Mouse (Mus musculus): ENCODE data around the gene Cp.
A peak's percentile ranks its signal among the peaks of the same experiment; 100 is the strongest.
"Not testable (repeated sequence)": the region's sequence is repeated elsewhere in the genome, so short reads cannot be mapped to it uniquely, and the experiment has no call there.

Cp gene

GRCm38 (mm10) chr3:19956885-19957284 lies at the start of gene Cp:
Gene Cp (plus strand): TSS chr3:19957054.
- no peak for DNase-seq (ENCODE audit: low spot score in 2 of 2)

DNA sequence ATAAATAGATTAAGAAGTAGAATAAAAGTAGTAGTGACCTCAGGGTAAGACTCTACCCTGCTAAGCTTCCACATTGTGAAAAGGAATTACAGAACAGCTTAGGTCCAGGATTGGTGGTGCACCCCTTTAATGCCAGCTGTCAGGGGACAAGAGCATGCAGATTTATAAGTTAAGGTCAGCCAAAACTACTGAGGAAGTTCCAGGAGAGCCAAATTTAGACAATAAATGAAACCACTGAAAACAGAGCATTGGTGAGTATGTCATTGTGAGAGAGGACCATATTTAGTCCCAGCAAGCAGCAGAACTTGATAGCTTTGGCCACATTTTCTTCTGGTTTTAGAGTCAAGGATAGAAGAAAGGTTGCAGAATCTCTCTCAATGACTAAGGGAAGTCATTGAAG lies 8.3 kb upstream of the Cp start:
- DNase-seq (ENCODE audit: low spot score in 2 of 2) = no peak

DNA sequence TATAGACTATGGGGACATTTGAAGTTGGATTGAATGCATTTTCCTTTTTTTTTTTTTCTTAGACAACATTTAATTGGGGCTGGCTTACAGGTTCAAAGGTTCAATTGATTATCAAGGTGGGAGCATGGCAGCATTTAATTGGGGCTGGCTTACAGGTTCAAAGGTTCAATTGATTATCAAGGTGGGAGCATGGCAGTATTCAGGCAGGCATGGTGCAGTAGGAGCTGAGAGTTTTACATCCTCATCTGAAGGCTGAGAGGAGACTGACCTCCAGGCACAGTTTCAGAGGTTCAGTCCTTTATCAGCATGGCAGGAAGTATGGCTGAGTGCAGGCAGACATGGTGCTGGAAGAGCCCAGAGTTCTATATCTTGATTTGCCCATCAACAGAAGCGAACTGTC lies 7.5 kb upstream of the Cp start:
- not testable (repeated sequence) for DNase-seq (ENCODE audit: low spot score in 2 of 2)

DNA sequence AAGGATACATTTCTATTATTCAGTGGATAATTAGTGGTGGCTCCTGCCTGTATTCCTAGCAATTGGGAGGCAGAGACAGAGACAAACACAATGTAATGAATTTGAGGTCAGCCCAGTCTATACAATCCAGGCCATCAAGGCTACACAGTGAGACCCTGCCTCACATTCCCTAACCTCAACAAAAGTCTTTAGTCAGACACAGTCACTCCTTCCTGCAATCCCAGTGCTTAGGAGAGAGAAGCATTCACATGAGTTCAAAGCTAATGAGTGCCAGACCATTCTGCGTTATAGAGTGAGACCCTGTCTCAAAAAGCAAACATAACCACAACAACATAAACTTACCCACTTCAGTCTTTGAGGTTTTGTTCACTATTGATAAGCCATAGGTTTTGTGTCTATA lies 3.4 kb upstream of the Cp start:
- DNase-seq (ENCODE audit: low spot score in 2 of 2) = no peak

DNA sequence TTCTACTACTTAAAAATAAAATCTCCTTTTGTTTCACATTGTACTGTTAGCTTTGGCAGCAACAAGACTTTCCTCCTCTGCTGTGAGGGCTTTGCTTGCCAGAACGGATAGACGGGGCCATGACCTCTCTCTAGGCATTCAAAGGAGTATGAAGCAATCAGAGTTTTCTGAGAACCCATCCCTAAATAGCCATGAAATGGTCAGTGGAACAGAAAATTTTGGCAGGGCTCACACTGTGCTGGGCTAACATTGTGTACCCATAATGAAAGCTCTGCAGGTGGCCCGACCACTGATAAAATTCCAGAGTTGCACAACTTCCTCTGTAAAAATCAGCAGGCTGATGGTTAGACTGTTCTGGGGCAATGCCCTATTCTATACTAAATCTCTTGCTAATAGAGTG lies 3.0 kb upstream of the Cp start:
- no peak for DNase-seq (ENCODE audit: low spot score in 2 of 2)

- no peak for DNase-seq (ENCODE audit: low spot score in 2 of 2)
Observed at GRCm38 (mm10) chr3:19958031-19958430, 1.2 kb downstream of the Cp start.

DNA sequence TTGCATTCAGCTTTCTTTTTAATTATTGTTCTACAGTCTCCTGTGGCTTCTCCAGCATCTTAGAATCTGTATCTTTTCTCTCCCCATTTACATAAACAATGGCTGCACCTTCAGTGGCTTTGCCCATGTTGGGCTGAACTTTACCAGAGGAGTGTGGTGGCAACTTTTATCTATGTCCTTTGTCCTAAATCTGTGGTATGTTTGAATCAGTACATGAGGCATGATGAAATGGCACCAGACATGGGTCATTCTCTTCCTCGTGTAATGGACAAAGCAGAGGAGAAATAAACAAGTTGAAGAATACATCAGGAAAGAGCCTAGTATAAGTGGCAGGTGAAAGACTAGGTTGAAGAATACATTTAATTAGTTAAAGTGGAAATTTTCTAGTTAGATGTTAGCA lies 2.1 kb downstream of the Cp start:
- DNase-seq (ENCODE audit: low spot score in 2 of 2) = no peak

- no peak for DNase-seq (ENCODE audit: low spot score in 2 of 2)
Observed at GRCm38 (mm10) chr3:19960570-19961114, 3.8 kb downstream of the Cp start.

- no peak for DNase-seq (ENCODE audit: low spot score in 2 of 2)
Observed at GRCm38 (mm10) chr3:19961341-19961740, 4.5 kb downstream of the Cp start.

DNA sequence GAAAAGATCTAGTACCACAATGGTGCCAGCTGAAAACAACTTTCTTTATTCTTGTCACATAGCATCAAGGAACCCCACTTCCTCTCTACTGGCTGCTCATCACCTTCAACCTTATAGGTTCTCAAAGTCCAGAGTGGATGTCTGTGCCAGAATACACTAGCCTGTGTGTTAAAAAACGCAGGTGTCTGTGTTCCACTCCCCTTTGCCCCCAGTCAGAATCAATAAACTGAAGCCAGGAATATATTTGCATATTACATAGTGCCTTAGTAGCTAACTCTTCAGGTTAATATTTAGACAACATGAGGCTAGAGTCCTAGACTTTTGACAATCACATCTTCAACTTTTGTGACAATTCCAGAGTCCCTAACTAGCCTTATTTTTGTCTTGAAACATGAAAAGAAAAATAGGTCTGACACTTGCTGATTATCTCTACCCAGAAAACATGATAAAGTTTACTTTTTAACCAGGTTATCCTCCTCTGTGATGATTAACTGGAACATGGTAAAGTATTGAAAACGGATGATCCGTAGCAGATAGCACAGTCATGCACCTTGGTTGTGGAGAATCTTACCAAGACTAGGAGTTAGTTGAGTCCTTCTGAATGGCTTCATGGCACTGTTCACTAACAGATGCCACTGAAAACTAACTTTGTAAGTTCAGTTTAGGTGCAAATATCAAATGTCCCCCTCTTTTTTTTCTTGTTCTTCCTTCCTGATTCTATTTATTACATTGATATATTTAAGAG lies 6.1 kb downstream of the Cp start:
- no peak for DNase-seq (ENCODE audit: low spot score in 2 of 2)

DNA sequence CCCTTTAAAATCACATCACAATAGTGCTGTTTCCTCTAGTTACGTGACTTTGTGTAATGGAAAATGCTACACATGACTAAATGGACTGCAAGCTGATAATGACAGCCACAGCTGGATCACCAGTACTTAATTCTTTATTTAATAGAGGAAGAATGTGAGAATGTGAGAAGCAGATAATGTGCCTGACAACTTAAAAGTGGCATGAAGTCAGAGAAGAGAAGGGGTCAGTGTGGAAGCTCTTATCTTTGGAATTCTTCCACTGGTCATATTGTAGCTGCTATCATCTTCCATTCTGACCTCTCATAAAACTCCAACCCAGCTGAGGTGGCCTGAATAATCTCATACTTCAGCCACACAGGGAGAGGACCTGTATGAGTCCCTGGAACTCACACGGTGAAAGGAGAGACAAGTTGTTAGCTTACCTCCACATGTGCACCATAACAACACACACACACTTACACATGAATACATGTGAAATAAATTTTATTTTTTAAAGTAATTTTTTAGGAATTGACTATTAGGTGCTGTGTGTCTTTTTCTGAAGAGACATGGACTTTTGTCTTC lies 7.9 kb downstream of the Cp start:
- DNase-seq (ENCODE audit: low spot score in 2 of 2) = no peak

- no peak for DNase-seq (ENCODE audit: low spot score in 2 of 2)
Observed at GRCm38 (mm10) chr3:19965239-19965638, 8.4 kb downstream of the Cp start.

DNA sequence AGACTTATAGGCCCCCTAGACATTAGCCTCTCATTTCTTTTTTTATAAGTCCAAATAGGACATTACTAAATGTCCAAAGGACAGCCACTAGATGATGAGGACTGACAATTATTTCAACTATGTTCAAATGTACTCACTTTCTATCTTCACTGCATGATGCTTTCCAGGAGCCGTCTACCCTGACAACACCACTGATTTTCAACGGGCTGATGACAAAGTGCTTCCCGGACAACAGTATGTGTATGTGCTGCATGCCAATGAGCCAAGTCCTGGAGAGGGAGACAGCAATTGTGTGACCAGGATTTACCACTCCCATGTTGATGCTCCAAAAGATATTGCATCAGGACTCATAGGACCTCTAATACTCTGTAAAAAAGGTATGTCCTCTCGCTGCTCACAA lies 9.2 kb downstream of the Cp start:
- DNase-seq (ENCODE audit: low spot score in 2 of 2) = no peak

GRCm38 (mm10) chr3:19978474-19978873 lies 21.6 kb downstream of the Cp start:
- DNase-seq (ENCODE audit: low spot score in 2 of 2) = no peak

- DNase-seq (ENCODE audit: low spot score in 2 of 2) = no peak
Observed at GRCm38 (mm10) chr3:19981156-19981555, 24.3 kb downstream of the Cp start.

GRCm38 (mm10) chr3:19982846-19983245 lies 26.0 kb downstream of the Cp start:
- no peak for DNase-seq (ENCODE audit: low spot score in 2 of 2)

DNA sequence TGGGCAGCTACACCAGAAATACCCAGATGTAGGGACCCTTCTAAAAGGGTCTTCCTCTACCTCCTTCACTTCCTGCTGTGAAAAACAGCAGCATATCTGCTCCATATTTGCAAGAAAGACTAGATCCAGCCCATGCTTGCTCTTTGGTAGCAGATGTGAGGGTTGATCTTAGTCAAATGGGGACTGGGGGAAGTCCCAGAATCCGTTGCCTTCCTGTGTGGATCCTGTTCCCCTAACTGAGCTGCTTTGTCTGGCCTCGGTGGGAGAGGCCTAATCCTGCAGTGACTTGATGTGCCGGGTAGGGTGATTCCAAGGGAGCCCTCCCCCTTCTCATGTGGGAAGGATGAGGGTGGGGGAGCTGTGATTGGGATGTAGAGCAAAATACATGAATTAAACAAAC lies 29.3 kb downstream of the Cp start:
- DNase-seq (ENCODE audit: low spot score in 2 of 2) = no peak

- DNase-seq (ENCODE audit: low spot score in 2 of 2) = no peak
Observed at GRCm38 (mm10) chr3:19990031-19990430, 33.2 kb downstream of the Cp start.

- DNase-seq (ENCODE audit: low spot score in 2 of 2) = no peak
Observed at GRCm38 (mm10) chr3:19992388-19992787, 35.5 kb downstream of the Cp start.

DNA sequence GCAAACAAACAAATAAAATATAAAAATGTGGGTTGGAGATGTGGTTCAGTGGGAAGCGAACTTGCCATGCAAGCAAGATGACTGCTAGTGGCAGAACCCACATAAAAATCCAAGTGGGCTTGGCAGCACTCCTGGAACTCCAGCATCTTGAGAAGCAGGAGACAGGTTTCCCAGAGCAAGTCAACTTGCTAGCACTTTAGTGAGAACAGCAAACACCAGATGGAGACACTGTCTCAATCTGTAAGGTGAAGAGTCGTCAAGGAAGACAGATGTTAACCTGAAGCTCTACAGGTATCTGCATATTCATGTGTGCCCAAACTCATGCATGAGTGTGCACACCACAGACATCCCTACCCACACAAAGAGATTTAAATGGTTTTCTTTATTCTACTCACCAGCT lies 42.7 kb downstream of the Cp start:
- DNase-seq (ENCODE audit: low spot score in 2 of 2) = no peak

GRCm38 (mm10) chr3:20000806-20001205 lies 44.0 kb downstream of the Cp start:
- no peak for DNase-seq (ENCODE audit: low spot score in 2 of 2)

DNA sequence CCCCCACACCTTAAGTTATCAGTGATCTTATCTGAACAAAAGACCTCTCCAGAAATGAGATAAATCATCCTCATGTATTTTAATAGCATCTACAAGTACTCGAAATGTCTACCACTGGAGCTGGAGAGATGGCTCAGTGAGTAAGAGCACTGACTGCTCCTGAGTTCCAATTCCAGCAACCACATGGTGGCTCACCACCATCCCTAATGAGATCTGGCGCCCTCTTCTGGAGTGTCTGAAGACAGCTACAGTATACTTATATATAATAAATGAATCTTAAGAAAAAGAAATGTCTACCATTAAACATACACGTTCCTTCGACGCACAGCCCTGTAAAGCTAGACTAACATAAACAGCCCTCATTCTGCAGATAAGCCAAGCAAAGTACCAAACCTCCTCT lies 45.9 kb downstream of the Cp start:
- peak in 1 of 2 experiments; percentile 15 for DNase-seq (ENCODE audit: low spot score in 2 of 2)

DNA sequence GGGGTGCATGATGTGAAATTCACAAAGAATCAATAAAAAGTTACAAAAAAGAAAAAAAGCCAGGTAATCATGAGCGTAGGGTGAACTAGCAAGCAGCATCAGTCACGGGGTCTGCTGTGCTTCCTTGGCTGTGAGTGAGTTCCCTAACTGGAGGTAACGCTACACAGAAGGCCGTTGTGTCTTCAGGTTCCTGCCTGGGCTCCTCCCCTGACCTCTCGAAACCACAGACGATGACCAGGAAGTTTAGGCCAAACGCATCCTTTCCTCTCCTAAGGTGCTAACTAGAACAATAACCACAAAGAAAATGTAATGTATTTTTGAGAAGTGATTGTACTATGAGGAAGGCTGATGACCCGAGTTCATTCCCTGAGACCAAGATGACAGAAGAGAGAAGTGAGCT lies 47.6 kb downstream of the Cp start:
- no peak for DNase-seq (ENCODE audit: low spot score in 2 of 2)

GRCm38 (mm10) chr3:20005611-20006010 lies 48.8 kb downstream of the Cp start:
- no peak for DNase-seq (ENCODE audit: low spot score in 2 of 2)
